Mouse (Mus musculus) stomach, embryonic 16.5 days (tissue): Measurements from ENCODE around the gene Evc2. TPM values are rescaled to one million over a fixed set of nuclear protein-coding genes. Genes with fewer than 3 reads are reported as not detected.

Experiments
- ATAC-seq: fragments of 200-750 bp; cut with Nextera tagmentation; 2 replicates; pipeline ENCODE4 v1.8.0; 2017; ENCODE audit warnings: moderate number of reproducible peaks, moderate TSS enrichment; ENCODE audit not compliant: insufficient read depth, low FRiP score
- H3K27ac ChIP-seq: fragments of 300-500 bp; sonication (generic); 2 replicates; pipeline ENCODE4 v1.5.1; 2014; ENCODE audit warnings: low read length
- H3K27me3 ChIP-seq: fragments of 300-500 bp; sonication (generic); 2 replicates; pipeline ENCODE4 v1.6.1; 2014; ENCODE audit warnings: low read length, control low read depth, mixed read lengths; ENCODE audit not compliant: control insufficient read depth, insufficient read depth
- H3K36me3 ChIP-seq: fragments of 300-500 bp; sonication (generic); 2 replicates; pipeline ENCODE4 v1.6.1; 2014; ENCODE audit warnings: low read length; ENCODE audit not compliant: control insufficient read depth, insufficient read depth
- H3K4me1 ChIP-seq: fragments of 300-500 bp; sonication (generic); 2 replicates; pipeline ENCODE4 v1.6.1; 2014; ENCODE audit warnings: low read length, control low read depth, mixed read lengths; ENCODE audit not compliant: control insufficient read depth, insufficient read depth
- H3K4me2 ChIP-seq: fragments of 300-500 bp; sonication (generic); 2 replicates; pipeline ENCODE4 v1.6.1; 2014; ENCODE audit warnings: low read depth, low read length, mixed read lengths
- H3K4me3 ChIP-seq: fragments of 300-500 bp; sonication (generic); replicated peaks from 2 replicates; pipeline ENCODE4 v1.5.1; 2014; ENCODE audit warnings: mild to moderate bottlenecking, low read length
- H3K9ac ChIP-seq: fragments of 300-500 bp; sonication (generic); 2 replicates; pipeline ENCODE4 v1.6.1; 2014; ENCODE audit warnings: low read length
- H3K9me3 ChIP-seq: fragments of 300-500 bp; sonication (generic); replicated peaks from 2 replicates; pipeline ENCODE4 v1.6.1; 2016; ENCODE audit warnings: low read length, control low read depth; ENCODE audit not compliant: control insufficient read depth
- WGBS: fragments of 180-500 bp; shearing (Covaris S2); extraction: QIAGEN DNeasy Blood & Tissue Kit; methylation state at CpG from one replicate; pipeline ENCODE4 v1.1.7; 2014; 5-methylcytosine and 5-hydroxymethylcytosine counted together
- polyA plus RNA-seq: library from polyadenylated mRNA; unstranded; fragments of >200 nt; fragmentation: Nextera tagmentation; extraction: Ambion mirVana; gene quantifications from 2 replicates; pipeline ENCODE4 v1.2.1, GENCODE M21; 2015

The Evc2 gene
- polyA plus RNA-seq, 1 experiment from 2014 or later = 12.5 TPM

GRCm38 (mm10) chr5:37351791-37352190 lies 13.5 kb downstream of the Evc2 start:
- peaks cover 13% of the 10 kb centered on the region; the same call in 1 of the 2 replicates for H3K36me3 ChIP-seq
- ATAC-seq = no peak
- 100% methylated on average over 2 of the region's 2 CpGs for WGBS

GRCm38 (mm10) chr5:37354385-37354784 lies 16.1 kb downstream of the Evc2 start:
- H3K9me3 ChIP-seq = no peaks in the 10 kb centered on the region
- no peaks in the 10 kb centered on the region for H3K4me1 ChIP-seq
- no peak overlapping the region for H3K4me2 ChIP-seq
- no peak overlapping the region for H3K27ac ChIP-seq
- WGBS = 75% methylated on average over 4 of the region's 4 CpGs
- peaks cover 13% of the 10 kb centered on the region; the same call in 1 of the 2 replicates for H3K36me3 ChIP-seq
- ATAC-seq = no peak
- no peaks in the 10 kb centered on the region for H3K27me3 ChIP-seq
- H3K4me3 ChIP-seq = no peak overlapping the region
- no peak overlapping the region for H3K9ac ChIP-seq

More at GRCm38 (mm10) chr5:37351791-37352190, 13.5 kb downstream of the Evc2 start:
- Histone ChIP-seq H3K4me3 (no peak overlapping the region), H3K27me3 (no peaks in the 10 kb centered on the region), H3K27ac (no peak overlapping the region), H3K4me1 (no peaks in the 10 kb centered on the region), H3K9me3 (no peaks in the 10 kb centered on the region), H3K4me2 (no peak overlapping the region), H3K9ac (no peak overlapping the region)

GRCm38 (mm10) chr5:37356027-37356426 lies 17.7 kb downstream of the Evc2 start:
- Histone ChIP-seq H3K4me3 (no peak overlapping the region), H3K36me3 (peaks cover 9% of the 10 kb centered on the region; the same call in 1 of the 2 replicates), H3K9ac (no peak overlapping the region), H3K27ac (no peak overlapping the region), H3K4me1 (no peaks in the 10 kb centered on the region), H3K9me3 (no peaks in the 10 kb centered on the region), H3K4me2 (no peak overlapping the region), H3K27me3 (no peaks in the 10 kb centered on the region)
- no peak for ATAC-seq
- WGBS = 80% methylated on average over 8 of the region's 8 CpGs

- no peaks in the 10 kb centered on the region for H3K36me3 ChIP-seq
- no peaks in the 10 kb centered on the region for H3K9me3 ChIP-seq
- no peaks in the 10 kb centered on the region for H3K27me3 ChIP-seq
- no peak overlapping the region for H3K4me2 ChIP-seq
- no peak for ATAC-seq
- H3K9ac ChIP-seq = no peak overlapping the region
- 74% methylated on average over 5 of the region's 5 CpGs for WGBS
- no peak overlapping the region for H3K4me3 ChIP-seq
- H3K27ac ChIP-seq = no peak overlapping the region
- H3K4me1 ChIP-seq = no peaks in the 10 kb centered on the region
These were observed 24.3 kb downstream of the Evc2 start for GRCm38 (mm10) chr5:37362618-37363017.

- Histone ChIP-seq H3K4me1 (no peaks in the 10 kb centered on the region), H3K4me2 (no peak overlapping the region), H3K27ac (no peak overlapping the region), H3K9ac (no peak overlapping the region), H3K9me3 (no peaks in the 10 kb centered on the region), H3K4me3 (no peak overlapping the region), H3K27me3 (no peaks in the 10 kb centered on the region), H3K36me3 (no peaks in the 10 kb centered on the region)
- no peak for ATAC-seq
- 66% methylated on average over 5 of the region's 5 CpGs for WGBS
These were observed 25.0 kb downstream of the Evc2 start for GRCm38 (mm10) chr5:37363284-37363683.

DNA sequence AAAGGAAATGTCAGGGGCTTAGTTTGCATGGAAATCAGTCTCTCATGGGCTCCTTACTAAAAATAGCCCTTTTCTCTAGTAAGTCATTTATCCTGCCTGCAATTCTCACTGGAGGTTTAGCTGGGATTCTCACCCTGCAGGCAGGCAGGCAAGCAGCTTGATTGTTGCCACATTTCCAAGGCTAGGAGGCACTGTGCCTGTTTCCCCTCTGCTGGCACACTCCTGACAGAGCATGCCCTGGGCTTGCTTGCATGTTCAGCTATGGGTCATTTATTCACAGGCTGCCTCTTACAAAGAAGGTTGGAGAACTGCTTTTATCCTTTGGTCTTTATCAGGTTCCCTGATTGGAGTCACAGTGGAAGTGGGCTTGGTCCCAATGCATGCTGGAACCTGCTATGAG lies 27.5 kb downstream of the Evc2 start:
- H3K27ac ChIP-seq = no peak overlapping the region
- H3K4me1 ChIP-seq = no peaks in the 10 kb centered on the region
- no peaks in the 10 kb centered on the region for H3K36me3 ChIP-seq
- no peak overlapping the region for H3K4me3 ChIP-seq
- H3K27me3 ChIP-seq = no peaks in the 10 kb centered on the region
- H3K9ac ChIP-seq = no peak overlapping the region
- H3K4me2 ChIP-seq = no peak overlapping the region
- ATAC-seq = no peak
- H3K9me3 ChIP-seq = no peaks in the 10 kb centered on the region

DNA sequence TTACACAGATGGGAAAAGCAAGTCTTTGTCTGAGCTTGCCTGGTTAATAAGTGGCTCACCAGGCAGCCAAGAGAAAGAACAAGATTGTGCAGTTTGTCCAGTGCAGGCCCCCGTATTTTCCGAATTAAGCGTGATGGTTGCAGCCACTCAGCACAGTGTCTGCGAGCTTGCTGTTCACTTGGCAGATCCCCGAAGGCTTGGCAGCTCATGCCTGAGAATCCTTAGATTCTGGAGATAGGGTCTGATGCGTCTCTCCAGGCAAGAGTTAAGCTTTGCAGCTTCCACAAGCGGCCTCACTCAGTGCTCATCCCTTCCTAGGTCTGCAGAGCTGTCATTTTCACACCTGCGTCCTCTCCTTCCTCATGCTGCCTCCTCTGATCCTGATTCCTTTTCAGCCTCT lies 30.5 kb downstream of the Evc2 start:
- H3K27me3 ChIP-seq = no peaks in the 10 kb centered on the region
- H3K9me3 ChIP-seq = no peaks in the 10 kb centered on the region
- H3K4me1 ChIP-seq = no peaks in the 10 kb centered on the region
- 80% methylated on average over 8 of the region's 8 CpGs for WGBS
- H3K27ac ChIP-seq = no peak overlapping the region
- H3K4me2 ChIP-seq = no peak overlapping the region
- no peak for ATAC-seq
- H3K9ac ChIP-seq = no peak overlapping the region
- H3K36me3 ChIP-seq = no peaks in the 10 kb centered on the region; the same call in none of the 2 replicates
- no peak overlapping the region for H3K4me3 ChIP-seq

DNA sequence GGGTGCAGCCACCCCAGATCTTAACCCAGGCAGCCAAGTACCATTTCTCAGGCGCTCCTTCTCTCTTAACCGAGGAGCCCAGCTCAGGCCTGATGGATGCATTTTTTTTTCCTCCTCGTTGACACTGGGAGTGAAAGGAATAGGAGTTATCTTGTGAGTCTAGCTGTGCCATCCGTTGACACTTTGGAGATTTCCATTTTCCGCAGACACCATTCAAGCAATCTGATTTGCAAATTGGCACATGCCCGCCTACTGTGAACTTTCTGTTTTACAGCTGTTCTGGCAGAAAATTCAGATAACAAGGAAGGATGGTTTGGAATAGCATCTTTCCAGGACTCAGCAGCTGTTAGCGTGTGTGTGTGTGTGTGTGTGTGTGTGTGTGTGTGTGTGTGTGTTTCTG lies 39.1 kb downstream of the Evc2 start:
- H3K9me3 ChIP-seq = no peaks in the 10 kb centered on the region
- ATAC-seq = no peak

DNA sequence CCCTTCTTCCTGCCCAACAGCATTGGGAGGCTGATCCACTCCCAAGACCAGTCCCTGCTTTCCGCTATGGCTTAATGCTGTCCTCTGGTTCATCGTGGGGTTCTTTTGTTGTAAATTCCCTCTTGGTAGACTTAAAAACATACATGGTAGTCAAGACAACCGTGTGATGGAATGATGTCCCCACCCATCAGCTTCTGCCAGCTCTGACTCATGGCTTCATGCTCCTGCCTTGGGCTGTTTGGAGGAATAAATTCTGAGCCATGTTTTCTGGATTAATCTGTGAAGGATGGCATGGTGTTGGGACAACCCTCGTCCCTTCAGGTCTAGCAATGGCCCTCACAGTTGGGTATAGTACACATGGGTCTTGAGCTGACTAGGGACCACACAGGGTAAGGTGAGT lies 42.3 kb downstream of the Evc2 start:
- H3K4me2 ChIP-seq = no peak overlapping the region
- ATAC-seq = no peak
- 87% methylated on average over 4 of the region's 4 CpGs for WGBS

More for the DNA sequence above, 39.1 kb downstream of the Evc2 start:
- H3K4me3 ChIP-seq = no peak overlapping the region
- H3K9ac ChIP-seq = no peak overlapping the region
- no peak overlapping the region for H3K4me2 ChIP-seq
- H3K36me3 ChIP-seq = peaks cover 11% of the 10 kb centered on the region; the same call in 1 of the 2 replicates
- H3K4me1 ChIP-seq = no peaks in the 10 kb centered on the region
- no peak overlapping the region for H3K27ac ChIP-seq
- H3K27me3 ChIP-seq = no peaks in the 10 kb centered on the region
- WGBS = 88% methylated on average over 7 of the region's 7 CpGs

DNA sequence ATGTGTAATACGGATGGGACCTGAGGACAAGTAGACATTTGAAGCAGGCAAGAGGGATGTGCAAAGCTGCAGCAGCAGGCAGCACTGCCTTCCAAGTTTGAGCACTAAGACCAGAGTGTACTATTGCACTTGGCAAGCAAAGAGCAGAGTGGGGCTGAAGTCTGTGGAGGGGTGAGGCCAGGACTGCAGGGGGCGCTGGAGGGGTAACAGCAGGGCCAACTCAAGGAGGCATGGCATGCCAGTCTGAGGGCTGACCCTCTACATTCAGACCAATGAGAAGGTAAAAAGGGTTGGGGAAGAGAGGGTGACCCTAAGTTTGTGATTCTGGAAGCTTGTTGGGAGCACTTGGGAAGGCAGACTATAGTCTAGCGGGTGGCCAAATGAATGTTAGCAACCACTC lies 45.3 kb downstream of the Evc2 start:
- H3K27me3 ChIP-seq = no peaks in the 10 kb centered on the region
- peaks cover 12% of the 10 kb centered on the region; the same call in 1 of the 2 replicates for H3K36me3 ChIP-seq
- H3K9ac ChIP-seq = no peak overlapping the region
- no peak overlapping the region for H3K4me2 ChIP-seq
- H3K4me3 ChIP-seq = no peak overlapping the region
- no peaks in the 10 kb centered on the region for H3K9me3 ChIP-seq
- WGBS = 85% methylated on average over 3 of the region's 3 CpGs
- no peaks in the 10 kb centered on the region for H3K4me1 ChIP-seq
- no peak for ATAC-seq
- H3K27ac ChIP-seq = no peak overlapping the region

More for the DNA sequence above, 42.3 kb downstream of the Evc2 start:
- H3K9ac ChIP-seq = no peak overlapping the region
- no peak overlapping the region for H3K27ac ChIP-seq
- H3K27me3 ChIP-seq = no peaks in the 10 kb centered on the region
- peaks cover 12% of the 10 kb centered on the region; the same call in 1 of the 2 replicates for H3K36me3 ChIP-seq
- no peak overlapping the region for H3K4me3 ChIP-seq
- H3K9me3 ChIP-seq = no peaks in the 10 kb centered on the region
- no peaks in the 10 kb centered on the region for H3K4me1 ChIP-seq
